Mouse (Mus musculus): ENCODE data around the gene Avp.
"Not testable (repeated sequence)": the region's sequence is repeated elsewhere in the genome, so short reads cannot be mapped to it uniquely, and the experiment has no call there.

The Avp gene

GRCm38 (mm10) chr2:130582552-130582951, at the start of gene Avp:
TSS of gene Avp (minus strand) at chr2:130582554.
- no peak for DNase-seq

- DNase-seq, result peak; percentile 70 to 88
Measured at GRCm38 (mm10) chr2:130629839-130630203, 47.5 kb upstream of the Avp start, which contains the start of the genes Fastkd5 and Ubox5. TSS of gene Fastkd5 (minus strand) at chr2:130630027. TSS of gene Ubox5 (minus strand) at chr2:130630038.

- DNase-seq, result no peak
Measured at GRCm38 (mm10) chr2:130629080-130629838, 46.9 kb upstream of the Avp start.

DNA sequence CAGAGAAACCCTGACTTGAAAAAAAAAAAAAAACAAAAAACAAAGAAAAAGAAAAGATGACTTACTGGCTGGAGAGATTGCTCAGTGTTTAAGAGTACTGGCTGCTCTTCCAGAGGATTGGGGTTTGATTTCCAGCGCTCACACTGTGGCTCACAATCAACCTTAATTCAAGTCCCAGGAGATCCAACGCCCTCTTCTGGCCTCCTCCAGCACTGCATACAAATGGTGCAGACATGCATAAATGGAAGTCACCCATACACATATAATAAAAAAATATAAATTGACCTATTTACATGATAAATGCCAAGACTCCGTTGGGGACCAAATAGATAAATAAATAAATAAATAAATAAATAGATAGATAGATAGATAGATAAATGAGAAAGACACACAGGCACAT, 46.1 kb upstream of the Avp start:
- DNase-seq, result no peak

DNA sequence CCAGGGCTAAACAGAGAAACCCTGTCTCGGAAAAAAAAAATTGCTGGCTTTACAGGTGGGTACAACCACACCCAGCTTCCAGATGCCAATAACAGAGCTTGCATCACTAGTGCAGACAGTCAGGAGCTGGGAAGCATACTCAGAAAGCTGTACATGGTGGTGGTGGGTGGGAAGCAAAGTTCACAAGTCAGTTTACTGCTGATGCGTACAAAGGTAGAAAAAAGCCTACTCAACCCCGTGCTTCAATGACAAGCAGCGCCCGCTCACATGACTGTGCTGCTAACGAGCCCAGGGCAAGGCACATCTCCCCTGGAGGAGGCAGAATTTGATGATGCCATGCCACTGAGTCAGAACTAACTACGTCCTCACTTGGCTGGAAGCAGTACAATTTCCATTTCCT, 36.6 kb upstream of the Avp start:
- DNase-seq, result no peak

GRCm38 (mm10) chr2:130613091-130613490, 30.7 kb upstream of the Avp start:
- no peak for DNase-seq

GRCm38 (mm10) chr2:130602195-130602594, 19.8 kb upstream of the Avp start:
- no peak for DNase-seq

- no peak for DNase-seq
Measured at GRCm38 (mm10) chr2:130598399-130598798, 16.0 kb upstream of the Avp start.

DNA sequence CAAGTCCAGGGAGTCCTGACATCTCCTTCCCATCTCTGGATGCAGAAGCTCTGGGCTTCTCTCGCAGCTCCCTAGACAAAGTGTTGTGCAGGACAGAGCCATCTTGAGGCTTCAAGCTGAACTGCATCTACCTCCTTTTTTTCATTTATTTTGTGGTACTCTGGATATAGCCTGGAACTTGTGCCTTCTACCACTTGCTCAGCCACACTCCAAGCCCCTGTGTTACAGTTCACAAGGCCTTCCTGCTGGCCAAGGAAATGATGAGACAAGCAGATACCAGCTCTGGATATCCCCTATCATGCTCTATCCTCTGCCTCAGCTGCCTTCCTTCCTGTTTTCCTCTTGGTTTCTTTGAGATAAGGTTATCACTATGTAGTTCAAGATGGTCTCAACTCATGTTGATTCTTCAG, 15.3 kb upstream of the Avp start:
- no peak for DNase-seq

GRCm38 (mm10) chr2:130595596-130595995, 13.2 kb upstream of the Avp start:
- DNase-seq, result no peak

DNA sequence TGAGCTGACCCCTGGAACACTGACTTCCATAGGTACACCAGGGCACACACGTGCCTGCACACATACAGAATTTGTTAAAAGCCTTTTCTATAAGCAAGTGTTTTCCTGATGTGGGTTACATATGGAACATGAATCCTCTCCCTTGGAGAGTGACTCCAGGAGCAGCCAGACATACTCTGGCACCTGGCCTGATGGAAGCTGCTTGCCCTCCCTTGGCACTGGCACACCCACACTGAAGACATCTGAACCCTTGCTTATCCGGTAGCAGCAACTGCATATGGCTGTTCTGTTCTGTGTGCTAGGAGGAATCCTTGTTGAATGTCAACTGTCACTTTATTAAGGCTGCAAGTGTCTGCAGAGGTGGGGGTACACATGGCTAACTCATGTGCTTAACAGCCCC, 8.7 kb upstream of the Avp start:
- no peak for DNase-seq

GRCm38 (mm10) chr2:130589761-130590160, 7.4 kb upstream of the Avp start:
- no peak for DNase-seq

DNA sequence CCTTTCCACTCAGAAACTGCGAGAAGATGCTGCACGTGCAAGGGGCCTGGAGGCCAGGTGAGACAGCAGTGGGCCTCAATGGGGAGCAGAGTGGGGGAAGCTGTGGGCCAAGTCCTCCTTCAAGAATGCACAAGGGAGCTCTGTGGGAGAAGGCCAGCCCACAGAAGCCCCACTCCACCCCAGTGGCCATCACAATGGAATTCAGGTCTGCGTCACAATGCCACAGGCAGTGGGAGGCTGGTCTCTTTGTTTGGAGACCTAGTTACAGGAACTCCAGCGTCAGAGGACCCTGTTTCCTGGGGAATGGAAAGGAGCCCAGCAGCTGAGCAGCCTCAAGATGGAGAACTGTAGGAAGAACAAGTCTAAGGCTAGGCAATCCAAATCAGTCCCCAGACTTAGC, 6.8 kb upstream of the Avp start:
- DNase-seq, result no peak

GRCm38 (mm10) chr2:130588373-130588772, 6.0 kb upstream of the Avp start:
- no peak for DNase-seq

DNA sequence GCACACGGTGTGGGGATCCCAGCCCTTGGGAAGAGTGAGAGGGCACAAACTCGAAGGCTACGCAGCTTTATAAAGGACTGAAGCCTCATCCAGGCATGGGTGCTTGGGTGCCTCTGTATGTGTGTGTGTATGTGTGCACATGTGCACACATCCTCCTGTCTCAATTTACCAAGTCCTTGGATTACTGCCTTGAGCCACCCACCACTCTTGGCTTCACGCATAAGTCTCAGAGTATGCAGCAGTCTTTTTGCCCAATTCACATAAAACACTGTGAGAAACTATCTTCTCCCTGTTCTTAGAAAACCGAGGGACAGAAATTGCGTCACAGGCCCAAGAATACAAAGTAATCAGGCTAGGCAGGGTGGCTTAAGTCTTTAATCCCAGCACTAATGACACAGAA, 3.7 kb upstream of the Avp start:
- DNase-seq, result no peak

- no peak for DNase-seq
Measured at GRCm38 (mm10) chr2:130583902-130584560, 1.7 kb upstream of the Avp start.

DNA sequence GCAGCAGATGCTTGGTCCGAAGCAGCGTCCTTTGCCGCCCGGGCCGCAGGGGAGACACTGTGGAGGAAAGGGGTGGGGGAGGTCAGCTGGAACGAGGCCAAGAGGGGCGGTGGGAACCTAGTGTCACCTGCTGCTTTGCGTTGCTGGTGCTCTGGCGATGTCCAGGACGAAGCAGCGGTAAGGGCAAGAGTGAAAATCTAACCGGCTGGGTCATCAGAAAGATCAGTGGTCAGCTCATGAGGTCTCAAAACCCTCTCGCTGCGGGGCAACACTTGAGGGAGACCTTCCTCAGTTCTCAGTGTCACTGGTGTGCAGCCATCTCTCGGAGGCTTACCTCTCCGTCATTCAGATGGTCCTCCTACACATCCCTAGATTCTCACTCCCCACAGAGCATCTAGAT, 1.2 kb downstream of the Avp start:
- DNase-seq, result no peak

DNA sequence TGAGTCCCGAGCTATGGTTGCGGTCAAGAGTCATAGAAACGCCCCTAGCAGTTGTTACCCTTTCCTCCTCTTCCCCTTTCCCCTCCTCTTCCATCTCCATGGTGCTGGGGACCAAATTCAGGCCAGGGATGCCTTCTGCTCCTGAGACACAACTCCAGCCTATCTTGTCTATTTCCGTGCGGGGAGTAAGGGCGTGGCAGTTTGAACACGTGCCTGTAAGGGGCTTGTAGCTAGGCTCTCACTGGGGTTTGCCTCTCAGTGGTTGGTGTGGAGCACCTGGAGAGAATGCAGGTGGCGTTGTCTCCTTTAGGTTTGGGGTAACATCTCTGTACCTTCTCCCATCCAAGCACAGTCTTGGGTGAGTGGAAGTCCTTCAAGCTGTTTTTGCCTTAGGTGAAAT, 2.6 kb downstream of the Avp start:
- no peak for DNase-seq

- peak; percentile 30 to 68 for DNase-seq
Measured at GRCm38 (mm10) chr2:130578148-130578547, 4.2 kb downstream of the Avp start.

- DNase-seq, result peak; percentile 32 to 58
Measured at GRCm38 (mm10) chr2:130577632-130578031, 4.7 kb downstream of the Avp start.

DNA sequence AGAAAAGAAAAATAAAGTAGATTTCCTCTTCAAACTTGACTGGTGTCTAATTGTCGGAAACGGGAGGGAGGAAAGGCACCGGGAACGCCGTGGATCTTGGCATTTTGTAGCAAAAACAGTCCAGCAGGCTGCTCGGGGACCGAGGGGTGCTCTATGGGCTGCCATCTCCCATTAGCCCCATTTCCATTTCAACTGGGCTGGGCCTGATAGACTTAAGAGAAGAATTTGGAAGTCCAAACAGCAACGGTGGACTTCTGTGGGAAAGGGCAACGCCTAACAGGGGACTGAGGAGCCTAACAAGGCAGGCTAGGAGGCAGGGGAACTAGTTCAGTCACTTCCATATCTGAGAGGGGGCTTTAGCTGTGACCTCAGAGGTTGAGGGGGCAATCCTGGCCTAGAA, 5.3 kb downstream of the Avp start:
- no peak for DNase-seq

GRCm38 (mm10) chr2:130576564-130576963, 5.8 kb downstream of the Avp start:
- not testable (repeated sequence) for DNase-seq

DNA sequence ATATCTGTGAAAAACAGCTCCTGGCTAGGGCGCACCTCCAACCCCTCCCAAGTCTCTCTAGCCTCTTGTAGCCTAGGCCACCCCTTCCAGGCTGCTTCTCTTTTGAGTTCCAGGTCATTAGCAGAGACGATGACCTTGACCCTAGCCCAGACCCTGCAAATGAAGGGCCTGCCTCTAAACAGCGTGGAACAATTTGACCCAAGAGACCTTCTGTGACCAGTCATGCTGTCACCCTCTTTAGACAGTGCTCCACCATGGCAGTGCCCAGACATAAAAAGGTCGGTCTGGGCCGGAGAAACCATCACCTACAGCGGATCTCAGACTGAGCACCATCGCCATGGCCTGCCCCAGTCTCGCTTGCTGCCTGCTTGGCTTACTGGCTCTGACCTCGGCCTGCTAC, 6.5 kb downstream of the Avp start, which contains the start of gene Oxt:
TSS of gene Oxt (plus strand) at position 301 of the 400 bp plus-strand sequence.
- DNase-seq, result no peak

GRCm38 (mm10) chr2:130574960-130575359, 7.4 kb downstream of the Avp start:
- no peak for DNase-seq

Data from spleen, adult 18-20 months (tissue).